22 mouse cellular contexts compared by ENCODE assay signal in genomic region chr9:84031406-84031805, GRCm38 (mm10).
"Had no signal": no experiment of that assay in that cellular context is flagged by ENCODE, and none has a peak within 500 bp of the region (broad histone marks: within the 10 kb centered on the region; RNA-seq: fewer than 3 reads in every experiment).

No protein-coding gene starts in this region.

- ATAC-seq: hindbrain, postnatal 0 days; intestine, embryonic 16.5 days had no signal

- H3K27me3 ChIP-seq: heart, embryonic 12.5 days; hindbrain, embryonic 13.5 days; hindbrain, embryonic 15.5 days; kidney, embryonic 15.5 days; limb, embryonic 15.5 days; liver, embryonic 12.5 days had no signal

- H3K36me3 ChIP-seq: heart, embryonic 10.5 days; heart, embryonic 12.5 days; hindbrain, embryonic 13.5 days; hindbrain, embryonic 15.5 days; kidney, embryonic 15.5 days; limb, embryonic 13.5 days; limb, embryonic 15.5 days; liver, embryonic 12.5 days had no signal

- H3K9me3 ChIP-seq: heart, embryonic 10.5 days; heart, embryonic 12.5 days; hindbrain, embryonic 13.5 days; hindbrain, embryonic 15.5 days; kidney, embryonic 15.5 days; limb, embryonic 13.5 days; limb, embryonic 15.5 days; liver, embryonic 12.5 days had no signal

- H3K9ac ChIP-seq: heart, embryonic 12.5 days; hindbrain, embryonic 13.5 days; hindbrain, embryonic 15.5 days; kidney, embryonic 15.5 days; limb, embryonic 13.5 days; limb, embryonic 15.5 days; liver, embryonic 12.5 days had no signal

- H3K4me2 ChIP-seq: heart, embryonic 12.5 days; hindbrain, embryonic 13.5 days; hindbrain, embryonic 15.5 days; kidney, embryonic 15.5 days; limb, embryonic 13.5 days; limb, embryonic 15.5 days; liver, embryonic 12.5 days had no signal

- DNase-seq: gastrocnemius, postnatal 14 days; gastrocnemius, postnatal 36 days; heart, adult 18-20 months; heart, postnatal 10 days; kidney, adult 11 months; kidney, adult 9 months; kidney, postnatal 14 days; kidney, postnatal 36 days; layer of hippocampus, adult 9-11 months; layer of hippocampus, postnatal 36 days; left cerebral cortex, postnatal 4 days had no signal

- H3K4me3 ChIP-seq: heart, embryonic 10.5 days; heart, embryonic 12.5 days; hindbrain, embryonic 13.5 days; hindbrain, embryonic 15.5 days; kidney, embryonic 15.5 days; limb, embryonic 13.5 days; limb, embryonic 15.5 days; liver, embryonic 12.5 days had no signal

- H3K27ac ChIP-seq: heart, embryonic 10.5 days; hindbrain, embryonic 13.5 days; hindbrain, embryonic 15.5 days; hindbrain, postnatal 0 days; kidney, embryonic 15.5 days; kidney, postnatal 0 days; limb, embryonic 13.5 days; limb, embryonic 15.5 days; liver, embryonic 12.5 days had no signal
